Mouse (Mus musculus): ENCODE measurements at regions not wholly inside any gene's neighbourhood (a gene's known extent, or its start where the extent isn't known, plus 50 kb on each side); places are given as distances from the start of the nearest gene placed in this dataset.

DNA sequence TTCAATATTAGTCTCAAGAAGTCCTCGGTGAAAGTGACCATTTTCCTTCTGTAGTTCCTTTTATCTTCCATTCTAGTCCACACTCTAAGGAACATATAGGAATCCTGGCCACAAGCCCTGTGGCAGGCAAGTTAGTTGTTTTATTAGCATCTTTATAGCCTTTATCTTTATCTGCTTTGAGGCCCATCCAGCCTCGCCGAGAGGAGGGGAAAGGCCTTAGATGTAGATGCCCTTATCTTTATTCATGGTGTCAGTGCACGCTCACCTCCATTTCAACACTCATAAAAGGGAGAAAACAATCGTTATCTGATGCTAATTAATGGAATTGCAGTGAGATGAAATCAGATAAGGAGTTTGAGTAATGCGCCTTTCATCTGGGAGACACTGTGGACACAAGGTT, 65.1 kb downstream of the Zfand5 start:
- no peak for DNase-seq

DNA sequence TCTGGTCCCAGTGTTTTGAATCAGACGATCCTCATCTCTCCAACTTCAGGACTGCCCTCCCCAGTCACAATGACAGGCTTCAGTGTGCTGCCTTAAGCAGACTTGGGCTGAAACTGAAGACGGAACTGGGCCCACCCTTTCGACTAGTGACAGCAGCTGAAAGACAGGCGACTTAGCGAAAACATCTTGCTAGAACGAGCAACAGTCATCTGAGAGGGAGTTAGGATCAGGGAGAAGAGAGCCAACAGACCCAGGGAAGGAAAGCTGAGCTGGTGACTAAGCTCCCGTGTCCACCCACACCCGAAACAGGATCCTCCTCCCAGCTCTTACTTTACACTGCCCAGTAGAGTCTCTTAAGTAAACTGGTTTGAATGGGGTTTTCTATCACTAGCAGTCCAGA, 68.5 kb downstream of the Zfand5 start:
- peak; percentile 8 for DNase-seq

Data from right cerebral cortex, postnatal 25 days (tissue).